Mouse (Mus musculus): ENCODE results near the gene Stard10.

GRCm38 (mm10) chr7:101282721-101283120 is 34.2 kb upstream of the Stard10 start:
- TF ChIP-seq CTCF (IDR thresholded peaks at IDR 0.05; ENCODE audit: control insufficient read depth, insufficient read depth, insufficient read length), result no peak
- no peak for TF ChIP-seq FOSL1 (IDR thresholded peaks at IDR 0.05; ENCODE audit: insufficient read depth, low read length, poor library complexity, severe bottlenecking)
- TF ChIP-seq USF1 (IDR thresholded peaks at IDR 0.05; ENCODE audit: low read depth), result no peak
- no peak for TF ChIP-seq MYOG (IDR thresholded peaks at IDR 0.05; ENCODE audit: control insufficient read depth, extremely low read depth, insufficient read length)
- no peak for TF ChIP-seq MYOD1 (IDR thresholded peaks at IDR 0.05; ENCODE audit: control insufficient read depth, insufficient read length, low read depth)

Data from C2C12 (cell line).